Mouse (Mus musculus) lung, postnatal 14 days (tissue): Measurements from ENCODE around the gene Vmn1r11.

Experiments used
- DNase-seq: peaks from one replicate; pipeline ENCODE4 v3.0.0; 2021

Gene Vmn1r11

DNA sequence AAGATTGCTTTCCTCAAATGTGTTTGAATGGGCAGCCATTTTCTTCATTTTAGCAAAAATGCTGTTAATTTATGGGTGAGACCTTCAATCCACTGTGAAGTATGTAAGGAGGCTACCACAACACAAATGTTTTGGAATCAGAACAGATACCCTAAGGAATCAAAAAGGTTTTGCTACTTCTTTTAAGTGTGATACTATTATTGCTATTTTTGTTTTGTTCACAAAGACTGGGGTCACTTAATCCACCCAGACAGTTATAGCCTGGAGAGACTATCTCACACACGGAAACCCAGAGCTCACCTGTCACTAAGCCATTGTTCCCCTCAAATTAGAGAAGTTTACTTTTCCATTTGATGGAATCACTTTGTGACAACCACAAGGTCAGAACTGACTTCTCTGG, at the start of gene Vmn1r11:
TSS of gene Vmn1r11 (plus strand) at position 301 of the 400 bp plus-strand sequence.
- no peak for DNase-seq

DNA sequence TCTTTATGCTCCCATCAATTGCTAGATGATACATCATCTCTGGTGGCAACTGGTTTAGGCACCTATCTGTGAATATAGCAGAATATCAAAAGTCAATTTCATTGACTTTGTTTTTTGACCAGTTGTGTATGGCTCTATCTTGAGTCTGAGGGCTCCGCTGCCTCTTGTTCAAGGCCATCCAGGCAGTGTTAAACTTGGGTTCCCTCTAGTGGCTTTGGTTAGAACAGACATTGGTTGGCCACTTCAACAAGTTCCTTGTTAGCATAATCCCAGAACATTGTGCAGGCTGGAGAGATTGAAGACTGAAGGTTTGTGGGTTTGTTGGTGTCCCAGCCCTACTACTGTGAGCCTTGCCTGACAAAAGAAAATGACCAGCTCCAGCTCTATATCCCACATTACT, 26.9 kb upstream of the Vmn1r11 start:
- no peak for DNase-seq

DNA sequence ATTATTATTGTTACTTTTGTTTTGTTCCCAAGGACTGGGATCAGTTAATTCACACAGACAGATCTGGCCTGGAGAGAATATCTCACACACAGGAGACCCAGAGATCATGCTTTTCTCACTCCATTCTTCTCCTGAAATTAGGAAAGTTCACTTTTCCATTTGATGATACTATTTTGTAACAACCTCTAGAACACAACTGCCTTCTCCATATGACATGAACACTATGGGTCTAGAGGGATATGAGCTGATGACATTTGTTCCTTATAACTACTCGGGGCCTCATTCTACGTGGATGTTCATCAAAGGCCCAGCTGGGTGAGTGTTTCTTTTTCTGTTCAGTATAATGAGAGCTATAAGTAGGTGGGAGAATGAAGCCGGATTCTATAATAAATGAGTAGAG, 24.1 kb upstream of the Vmn1r11 start, which contains the start of gene Vmn1r10:
TSS of gene Vmn1r10 (plus strand) at position 301 of the 400 bp plus-strand sequence.
- no peak for DNase-seq

DNA sequence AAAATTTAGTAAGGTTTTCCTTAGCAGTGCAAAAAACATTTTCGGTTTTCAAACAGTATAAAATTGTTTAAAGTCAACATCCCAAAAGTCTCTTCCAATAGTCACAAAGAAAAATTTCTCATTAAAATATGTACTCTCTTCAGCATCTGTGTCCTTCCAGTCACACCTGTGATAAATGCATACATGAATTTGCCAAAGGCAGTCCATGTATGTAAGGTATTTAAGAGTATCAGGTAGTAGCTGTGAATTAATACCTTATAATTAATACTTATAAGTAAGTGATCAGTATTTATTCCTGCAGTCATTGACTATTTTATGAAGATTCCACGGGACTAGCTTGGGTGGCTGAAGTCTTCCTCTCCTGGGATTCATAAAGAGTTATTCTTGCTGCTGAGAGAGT, 23.4 kb downstream of the Vmn1r11 start, which contains the start of gene Vmn1r12:
TSS of gene Vmn1r12 (plus strand) at position 301 of the 400 bp plus-strand sequence.
- no peak for DNase-seq
